Mouse (Mus musculus): ENCODE results near the gene Olfr462. TPM values are rescaled to one million over a fixed set of nuclear protein-coding genes. Genes with fewer than 3 reads are reported as not detected.

The Olfr462 gene
- polyA plus RNA-seq (2014; fragmentation: Illumina TruSeq; extraction: RNeasy Lipid Tissue Mini Kit (QIAGEN cat#74804)) = not detected

GRCm38 (mm10) chr11:87892168-87892567 is at the start of gene Olfr462:
Gene Olfr462 (minus strand): TSS chr11:87892268.

DNA sequence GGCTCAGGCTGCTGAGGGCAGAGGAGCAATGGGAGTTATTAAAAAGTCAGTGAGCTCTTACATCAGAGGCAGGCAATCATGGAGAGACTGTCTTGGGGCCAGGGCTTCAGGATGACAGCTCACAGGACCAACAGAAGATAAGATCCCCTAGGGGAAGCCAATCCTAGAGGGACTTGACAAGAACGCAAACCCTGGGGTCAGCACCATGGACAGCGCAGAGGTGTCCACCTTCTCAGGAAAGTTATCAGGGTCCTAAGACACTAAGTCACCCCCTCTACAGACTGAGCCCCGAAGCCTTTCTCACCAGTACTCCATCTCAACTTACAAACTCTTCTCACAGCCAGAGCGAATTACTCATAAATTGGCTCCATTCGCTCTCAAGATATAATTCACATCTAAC is 28.9 kb upstream of the Olfr462 start, which contains the start of gene Olfr464:
Gene Olfr464 (minus strand): TSS at position 2 of the 400 bp plus-strand sequence.

GRCm38 (mm10) chr11:87897287-87897686 is 5.2 kb upstream of the Olfr462 start, which contains the start of gene Olfr463:
Gene Olfr463 (minus strand): TSS chr11:87897387.

DNA sequence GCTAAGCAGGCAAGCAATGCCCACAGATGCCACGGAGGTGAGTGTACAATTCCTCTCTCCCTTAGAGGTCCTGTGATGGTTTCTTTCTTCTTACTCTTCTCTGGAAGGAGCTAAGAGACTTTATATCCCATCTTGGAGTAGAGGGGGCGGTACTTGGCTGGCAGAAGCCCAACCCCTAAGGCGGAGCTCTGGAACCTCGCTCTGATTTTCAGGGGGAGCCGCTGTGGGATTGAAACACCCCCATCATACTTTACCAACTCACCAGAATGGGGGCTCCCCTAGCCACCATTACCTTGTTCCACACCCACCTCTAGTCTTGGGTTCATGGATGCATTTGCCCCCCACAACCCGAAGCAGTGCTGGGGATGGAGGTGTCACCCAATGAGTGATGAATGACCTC is 16.6 kb downstream of the Olfr462 start, which contains the start of gene Epx:
Gene Epx (minus strand): TSS at position 101 of the 400 bp plus-strand sequence.

DNA sequence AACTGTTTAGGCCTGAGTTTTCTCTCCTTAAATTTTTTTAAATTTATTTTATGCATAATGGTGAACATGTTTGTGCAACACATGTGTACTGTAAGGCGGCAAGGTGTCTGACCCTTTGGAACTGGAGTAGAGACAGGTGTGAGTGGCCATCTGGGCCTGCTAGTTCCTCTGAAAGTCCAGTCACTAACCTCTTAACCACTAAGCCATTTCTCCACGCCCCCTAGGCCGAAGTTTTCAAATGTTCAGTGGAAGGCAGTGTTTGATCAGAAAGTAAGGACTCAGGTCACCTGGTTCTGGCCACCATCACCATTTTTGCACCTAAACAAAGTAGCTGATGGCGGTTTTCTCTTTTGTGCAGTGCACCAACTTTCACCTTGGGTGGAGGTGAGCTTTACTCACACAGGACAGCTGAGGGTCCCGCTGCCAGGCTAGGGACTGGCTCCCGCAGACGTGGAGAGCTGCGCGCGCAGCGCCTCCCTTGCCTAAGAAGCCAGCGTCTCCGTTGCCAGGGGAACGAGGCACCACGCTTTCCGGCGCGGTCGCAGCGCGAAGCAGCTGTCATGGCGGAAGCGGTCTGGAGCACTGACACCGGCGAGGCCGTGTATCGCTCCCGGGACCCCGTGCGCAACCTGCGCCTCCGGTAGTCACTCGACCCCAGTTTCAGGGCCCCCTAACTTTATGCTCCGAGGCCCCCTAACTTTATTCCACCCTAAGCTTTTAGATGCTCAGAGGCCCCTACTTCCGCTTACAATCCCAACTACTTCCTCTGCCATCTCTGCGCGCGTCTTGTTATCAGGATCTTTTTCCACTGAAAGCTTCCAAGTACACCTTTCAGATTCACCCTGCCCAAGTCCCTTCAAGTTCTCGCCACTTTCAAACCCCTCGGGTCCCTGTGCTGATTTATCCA is 39.1 kb downstream of the Olfr462 start, which contains the start of gene Mks1:
Gene Mks1 (plus strand): TSS at position 526 of the 907 bp plus-strand sequence.

Other genes with a start within 250 kb of the Olfr462 start
- 5.2 TPM for gene Rnf43, start 229.5 kb downstream of the Olfr462 start, polyA plus RNA-seq (2014; fragmentation: Illumina TruSeq; extraction: RNeasy Lipid Tissue Mini Kit (QIAGEN cat#74804))
- gene Supt4a, start 154.7 kb downstream of the Olfr462 start, polyA plus RNA-seq (2014; fragmentation: Illumina TruSeq; extraction: RNeasy Lipid Tissue Mini Kit (QIAGEN cat#74804)) = 16.0 TPM
- gene Tspoap1, start 131.7 kb downstream of the Olfr462 start, polyA plus RNA-seq (2014; fragmentation: Illumina TruSeq; extraction: RNeasy Lipid Tissue Mini Kit (QIAGEN cat#74804)) = 0.48 TPM
- not detected for gene Mpo, start 98.7 kb downstream of the Olfr462 start, polyA plus RNA-seq (2014; fragmentation: Illumina TruSeq; extraction: RNeasy Lipid Tissue Mini Kit (QIAGEN cat#74804))
- not detected for gene Lpo, start 64.0 kb downstream of the Olfr462 start, polyA plus RNA-seq (2014; fragmentation: Illumina TruSeq; extraction: RNeasy Lipid Tissue Mini Kit (QIAGEN cat#74804))
- gene Mks1, start 39.1 kb downstream of the Olfr462 start, polyA plus RNA-seq (2014; fragmentation: Illumina TruSeq; extraction: RNeasy Lipid Tissue Mini Kit (QIAGEN cat#74804)) = 2.1 TPM
- gene Epx, start 16.7 kb downstream of the Olfr462 start, polyA plus RNA-seq (2014; fragmentation: Illumina TruSeq; extraction: RNeasy Lipid Tissue Mini Kit (QIAGEN cat#74804)) = not detected
- gene Olfr463, start 5.1 kb upstream of the Olfr462 start, polyA plus RNA-seq (2014; fragmentation: Illumina TruSeq; extraction: RNeasy Lipid Tissue Mini Kit (QIAGEN cat#74804)) = not detected
- not detected for gene Olfr464, start 28.7 kb upstream of the Olfr462 start, polyA plus RNA-seq (2014; fragmentation: Illumina TruSeq; extraction: RNeasy Lipid Tissue Mini Kit (QIAGEN cat#74804))
- gene Dynll2, start 95.3 kb upstream of the Olfr462 start, polyA plus RNA-seq (2014; fragmentation: Illumina TruSeq; extraction: RNeasy Lipid Tissue Mini Kit (QIAGEN cat#74804)) = 155 TPM
- gene Srsf1, start 155.1 kb upstream of the Olfr462 start, polyA plus RNA-seq (2014; fragmentation: Illumina TruSeq; extraction: RNeasy Lipid Tissue Mini Kit (QIAGEN cat#74804)) = 1,037 TPM
- 161 TPM for gene Vezf1, start 176.0 kb upstream of the Olfr462 start, polyA plus RNA-seq (2014; fragmentation: Illumina TruSeq; extraction: RNeasy Lipid Tissue Mini Kit (QIAGEN cat#74804))
- gene Cuedc1, start 205.8 kb upstream of the Olfr462 start, polyA plus RNA-seq (2014; fragmentation: Illumina TruSeq; extraction: RNeasy Lipid Tissue Mini Kit (QIAGEN cat#74804)) = 4.7 TPM

Measured in ovary, adult 10 weeks (tissue).